Mouse (Mus musculus) small intestine, adult 2 months (tissue): ENCODE measurements around the gene Olfr633. TPM values are rescaled to one million over a fixed set of nuclear protein-coding genes. Genes with fewer than 3 reads are reported as not detected.
"Not testable (repeated sequence)": the region's sequence is repeated elsewhere in the genome, so short reads cannot be mapped to it uniquely, and the experiment has no call there.

ENCODE experiments used
- H3K27ac ChIP-seq: fragments of 200-500 bp; 2 replicates; pipeline ENCODE4 v1.5.1; 2012; ENCODE audit warnings: low read depth, low read length, control low read depth, inconsistent platforms; ENCODE audit not compliant: insufficient read depth
- H3K27me3 ChIP-seq: fragments of 200-500 bp; 2 replicates; pipeline ENCODE4 v1.6.1; 2012; ENCODE audit warnings: mild to moderate bottlenecking, moderate library complexity, low read length, inconsistent platforms; ENCODE audit not compliant: control insufficient read depth, insufficient read depth
- H3K36me3 ChIP-seq: fragments of 200-500 bp; 2 replicates; pipeline ENCODE4 v1.6.1; 2012; ENCODE audit warnings: mild to moderate bottlenecking, low read length, control low read depth, inconsistent platforms; ENCODE audit not compliant: control insufficient read depth, insufficient read depth
- H3K4me1 ChIP-seq: fragments of 200-500 bp; 2 replicates; pipeline ENCODE4 v1.6.1; 2012; ENCODE audit warnings: low read length, inconsistent platforms, mixed read lengths; ENCODE audit not compliant: control insufficient read depth, insufficient read depth, insufficient read length
- H3K4me3 ChIP-seq: fragments of 200-500 bp; 2 replicates; pipeline ENCODE4 v1.5.1; 2012; ENCODE audit warnings: low read depth, mild to moderate bottlenecking, control low read depth, inconsistent platforms, low read length, moderate library complexity
- CTCF ChIP-seq: fragments of 200-500 bp; IDR thresholded peaks from 2 replicates; pipeline ENCODE4 v1.5.1; 2012; ENCODE audit warnings: low read depth, mild to moderate bottlenecking, control low read depth, inconsistent platforms, low read length, moderate library complexity, mixed read lengths; ENCODE audit not compliant: insufficient replicate concordance, insufficient read length; ENCODE audit errors: extremely low read depth
- POLR2A ChIP-seq: fragments of 200-500 bp; IDR thresholded peaks from 2 replicates; pipeline ENCODE4 v1.6.1; 2012; ENCODE audit warnings: low read depth, mild to moderate bottlenecking, control low read depth, inconsistent platforms, low read length, moderate library complexity
- WGBS: fragments of 180-500 bp; shearing (Covaris S2); methylation state at CpG from one replicate; pipeline ENCODE4 v1.1.7; 2018; 5-methylcytosine and 5-hydroxymethylcytosine counted together
- polyA plus RNA-seq: library from polyadenylated mRNA; depleted of rRNA; stranded (reverse); fragments of >200 nt; gene quantifications from 2 replicates; pipeline ENCODE4 v1.2.3, GENCODE M21; 2012; rRNA removed

Olfr633 gene
- polyA plus RNA-seq, 1 experiment, result not detected

GRCm38 (mm10) chr7:103942730-103943129, 1.5 kb upstream of the Olfr633 start:
- Histone ChIP-seq H3K36me3 (no peaks in the 10 kb centered on the region), H3K4me1 (no peaks in the 10 kb centered on the region), H3K4me3 (no peak overlapping the region), H3K27ac (no peak overlapping the region), H3K27me3 (no peaks in the 10 kb centered on the region)
- 16% methylated on average over 2 of the region's 2 CpGs for WGBS
- TF ChIP-seq POLR2A (no peak), CTCF (peak; percentile 53; the same call in 1 of the 2 replicates)

GRCm38 (mm10) chr7:103966873-103967272, 22.6 kb downstream of the Olfr633 start:
- not testable (repeated sequence) for H3K36me3 ChIP-seq, H3K27me3 ChIP-seq, H3K4me1 ChIP-seq, H3K27ac ChIP-seq, H3K4me3 ChIP-seq
- WGBS, result 95% methylated on average over 22 of the region's 22 CpGs

- TF ChIP-seq POLR2A, result no peak
- TF ChIP-seq CTCF, result no peak
- Histone ChIP-seq H3K4me3 (no peak within 1 kb of the TSS), H3K27me3 (no peaks in the 10 kb centered on the region), H3K36me3 (no peaks in the 10 kb centered on the region), H3K4me1 (no peaks in the 10 kb centered on the region), H3K27ac (no peak within 1 kb of the TSS)
- 70% methylated on average over 1 of the region's 1 CpGs for WGBS
Observed at GRCm38 (mm10) chr7:103970852-103971251, 26.6 kb downstream of the Olfr633 start, which contains the start of gene Olfr635. Gene Olfr635, plus strand, starts transcription at chr7:103971152.

GRCm38 (mm10) chr7:103971782-103972181, 27.5 kb downstream of the Olfr633 start:
- WGBS, result 40% methylated on average over 1 of the region's 1 CpGs
- no peak overlapping the region for H3K4me3 ChIP-seq

GRCm38 (mm10) chr7:103998446-103998845, 54.2 kb downstream of the Olfr633 start, which contains the start of gene Olfr638:
Gene Olfr638, plus strand, starts transcription at chr7:103998746.
- H3K27ac ChIP-seq, result no peak within 1 kb of the TSS
- no peaks in the 10 kb centered on the region for H3K36me3 ChIP-seq
- TF ChIP-seq POLR2A (no peak), CTCF (no peak)
- no peak within 1 kb of the TSS for H3K4me3 ChIP-seq
- no peaks in the 10 kb centered on the region for H3K4me1 ChIP-seq
- no peaks in the 10 kb centered on the region for H3K27me3 ChIP-seq

More at GRCm38 (mm10) chr7:103971782-103972181, 27.5 kb downstream of the Olfr633 start:
- Histone ChIP-seq H3K4me1 (no peaks in the 10 kb centered on the region), H3K27me3 (no peaks in the 10 kb centered on the region), H3K36me3 (no peaks in the 10 kb centered on the region), H3K27ac (no peak overlapping the region)
- TF ChIP-seq CTCF, result no peak
- TF ChIP-seq POLR2A, result no peak

Other genes with a start within 250 kb of the Olfr633 start
- not detected in 2 replicates for gene Olfr243, start 229.8 kb upstream of the Olfr633 start, polyA plus RNA-seq
- gene Olfr628, start 214.1 kb upstream of the Olfr633 start, polyA plus RNA-seq, result not detected in 2 replicates
- not detected in 2 replicates for gene Olfr629, start 199.5 kb upstream of the Olfr633 start, polyA plus RNA-seq
- gene Olfr630, start 187.1 kb upstream of the Olfr633 start, polyA plus RNA-seq, result not detected in 2 replicates
- not detected in 2 replicates for gene Olfr69, start 172.8 kb upstream of the Olfr633 start, polyA plus RNA-seq
- gene Olfr68, start 164.7 kb upstream of the Olfr633 start, polyA plus RNA-seq, result not detected in 2 replicates
- gene Olfr67, start 152.6 kb upstream of the Olfr633 start, polyA plus RNA-seq, result not detected in 2 replicates
- gene Hbb-bt, start 130.4 kb upstream of the Olfr633 start, polyA plus RNA-seq, result 7.2 and 8.9 TPM in 2 replicates
- gene Hbb-bs, start 116.3 kb upstream of the Olfr633 start, polyA plus RNA-seq, result 59.9 and 74.9 TPM in 2 replicates
- not detected in 2 replicates for gene Hbb-bh2, start 103.9 kb upstream of the Olfr633 start, polyA plus RNA-seq
- not detected in 2 replicates for gene Hbb-bh1, start 101.3 kb upstream of the Olfr633 start, polyA plus RNA-seq
- not detected in 2 replicates for gene Hbb-y, start 91.2 kb upstream of the Olfr633 start, polyA plus RNA-seq
- not detected in 2 replicates for gene Olfr66, start 58.2 kb upstream of the Olfr633 start, polyA plus RNA-seq
- gene Olfr64, start 50.0 kb upstream of the Olfr633 start, polyA plus RNA-seq, result not detected in 2 replicates
- not detected in 2 replicates for gene Olfr65, start 41.0 kb upstream of the Olfr633 start, polyA plus RNA-seq
- gene Olfr631, start 15.6 kb upstream of the Olfr633 start, polyA plus RNA-seq, result not detected in 2 replicates
- not detected in 2 replicates for gene Olfr632, start 10.1 kb upstream of the Olfr633 start, polyA plus RNA-seq
- not detected in 2 replicates for gene Olfr635, start 26.7 kb downstream of the Olfr633 start, polyA plus RNA-seq
- not detected in 2 replicates for gene Olfr638, start 54.3 kb downstream of the Olfr633 start, polyA plus RNA-seq
- gene Olfr639, start 72.9 kb downstream of the Olfr633 start, polyA plus RNA-seq, result not detected in 2 replicates
- gene Olfr640, start 81.1 kb downstream of the Olfr633 start, polyA plus RNA-seq, result not detected in 2 replicates
- gene Olfr641, start 91.0 kb downstream of the Olfr633 start, polyA plus RNA-seq, result not detected in 2 replicates
- not detected in 2 replicates for gene Olfr642, start 108.2 kb downstream of the Olfr633 start, polyA plus RNA-seq
- gene 4930516K23Rik, start 117.0 kb downstream of the Olfr633 start, polyA plus RNA-seq, result not detected in 2 replicates
- not detected in 2 replicates for gene Olfr644, start 127.4 kb downstream of the Olfr633 start, polyA plus RNA-seq
- not detected in 2 replicates for gene Olfr645, start 141.0 kb downstream of the Olfr633 start, polyA plus RNA-seq
- not detected in 2 replicates for gene Olfr646, start 160.4 kb downstream of the Olfr633 start, polyA plus RNA-seq
- not detected in 2 replicates for gene Ubqln5, start 185.4 kb downstream of the Olfr633 start, polyA plus RNA-seq
- gene Olfr643, start 193.0 kb downstream of the Olfr633 start, polyA plus RNA-seq, result not detected in 2 replicates
- not detected in 2 replicates for gene Ubqln3, start 198.8 kb downstream of the Olfr633 start, polyA plus RNA-seq
- not detected in 2 replicates for gene Ubqlnl, start 206.1 kb downstream of the Olfr633 start, polyA plus RNA-seq
- gene Olfm5, start 220.4 kb downstream of the Olfr633 start, polyA plus RNA-seq, result not detected in 2 replicates
- not detected in 2 replicates for gene Olfr648, start 239.0 kb downstream of the Olfr633 start, polyA plus RNA-seq